Mouse (Mus musculus): ENCODE measurements around the gene Hnmt.
"Not testable (repeated sequence)": the region's sequence is repeated elsewhere in the genome, so short reads cannot be mapped to it uniquely, and the experiment has no call there.

The Hnmt gene

GRCm38 (mm10) chr2:24049344-24049990, at the start of gene Hnmt:
Hnmt (minus strand) TSS chr2:24049394.
- in situ Hi-C loops (cut with MboI, MseI), result no loop called here

DNA sequence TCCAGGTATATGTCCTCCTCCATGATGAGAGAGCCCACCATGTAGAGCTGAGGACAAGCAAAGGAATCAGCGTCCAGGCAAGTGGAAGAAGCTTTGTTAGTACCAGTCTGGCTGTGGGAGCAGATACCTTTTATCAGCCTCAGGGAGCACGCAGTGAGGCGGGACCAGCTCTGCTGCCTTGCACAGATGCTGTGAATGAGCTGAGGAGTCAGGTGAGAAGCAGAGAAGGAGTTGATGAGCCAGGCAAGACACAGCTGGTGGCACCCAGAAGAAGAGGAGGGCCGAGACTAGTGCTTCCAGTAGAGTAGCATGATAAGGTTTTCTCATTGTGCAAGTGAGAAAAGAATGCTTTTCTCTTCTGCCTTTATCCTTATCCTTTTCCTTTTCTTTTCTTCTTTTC, 47.3 kb upstream of the Hnmt start, which contains the start of gene Tbpl2:
TSS of gene Tbpl2 (minus strand) at position 101 of the 400 bp plus-strand sequence.
- in situ Hi-C loops (cut with MboI, MseI), result no loop called here

DNA sequence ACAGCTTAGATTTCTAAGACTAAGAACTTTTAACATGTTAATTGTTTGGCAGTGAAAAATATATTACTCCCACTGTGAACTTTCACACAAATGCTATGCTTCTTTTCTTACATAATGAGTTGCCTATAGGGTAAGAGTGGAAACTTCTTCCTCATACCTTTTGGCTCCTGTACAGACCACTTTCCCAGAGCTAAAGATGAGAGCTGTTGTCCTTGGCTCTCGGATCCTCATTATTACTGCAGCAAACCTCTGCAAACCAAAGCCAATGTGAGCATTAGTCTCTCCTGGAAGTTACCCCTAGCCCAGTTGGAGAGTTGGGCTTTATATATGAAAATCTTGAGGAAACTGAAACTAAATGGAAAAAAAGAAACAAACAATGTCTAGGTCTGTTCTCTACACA, 41.7 kb upstream of the Hnmt start:
- in situ Hi-C loops (cut with MboI, MseI), result no loop called here

DNA sequence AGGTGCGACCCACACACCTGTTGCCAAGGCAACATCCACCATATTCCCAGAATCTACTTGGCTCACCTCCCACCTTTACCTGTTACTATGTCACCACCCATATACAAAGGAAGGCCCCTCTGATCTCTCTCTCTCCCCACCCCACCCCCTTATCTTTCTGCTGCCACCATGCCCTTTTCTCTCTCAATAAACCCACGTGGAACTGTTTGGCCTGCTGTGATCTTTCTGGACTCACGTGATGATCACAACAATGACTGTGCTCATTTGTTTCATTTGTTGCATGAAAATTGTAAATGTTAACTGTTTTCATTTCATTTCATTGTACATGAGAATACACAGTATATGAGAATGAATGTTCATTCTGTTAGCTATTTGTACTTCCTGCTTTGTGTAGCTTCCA, 1.3 kb upstream of the Hnmt start:
- in situ Hi-C loops (cut with MboI, MseI), result no loop called here

DNA sequence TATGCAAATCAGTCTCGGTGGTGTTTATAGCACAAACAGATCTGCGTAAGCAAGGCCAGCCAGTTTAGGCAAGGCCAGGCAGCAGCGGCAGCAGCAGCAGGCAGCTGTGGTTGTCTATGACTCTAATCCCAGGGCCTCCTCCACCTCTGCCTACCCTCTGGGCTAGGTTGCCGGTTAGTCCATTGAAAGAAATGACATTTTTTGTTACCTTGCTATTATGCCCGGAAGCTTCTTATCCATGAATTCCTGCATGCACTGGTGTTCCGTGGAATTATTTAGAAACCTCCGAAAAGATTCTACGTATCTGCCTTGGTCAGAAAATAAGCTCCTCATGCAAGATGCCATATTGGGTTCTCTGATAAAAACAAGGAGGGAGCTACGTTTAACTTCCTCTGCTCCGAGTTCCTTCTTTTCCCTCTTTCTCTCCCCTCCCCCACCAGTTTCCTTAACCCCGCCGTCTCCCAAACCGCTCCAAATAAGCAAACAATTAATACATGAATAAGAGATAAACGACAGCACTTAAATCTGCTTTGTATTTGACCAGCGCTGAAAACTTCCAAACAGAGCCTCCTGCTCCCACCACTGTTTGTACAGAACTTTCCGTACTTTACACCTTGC, 605 bp downstream of the Hnmt start:
- in situ Hi-C loops (cut with MboI, MseI), result no loop called here

- in situ Hi-C loops (cut with MboI, MseI), result no loop called here
These were observed 1.4 kb downstream of the Hnmt start for GRCm38 (mm10) chr2:24047551-24048479.

GRCm38 (mm10) chr2:24042901-24043300, 6.3 kb downstream of the Hnmt start:
- in situ Hi-C loops (cut with MboI, MseI), result loop anchor here (5.0 kb wide), 1 partner anchor 146 kb away; no protein-coding TSS in a partner anchor

DNA sequence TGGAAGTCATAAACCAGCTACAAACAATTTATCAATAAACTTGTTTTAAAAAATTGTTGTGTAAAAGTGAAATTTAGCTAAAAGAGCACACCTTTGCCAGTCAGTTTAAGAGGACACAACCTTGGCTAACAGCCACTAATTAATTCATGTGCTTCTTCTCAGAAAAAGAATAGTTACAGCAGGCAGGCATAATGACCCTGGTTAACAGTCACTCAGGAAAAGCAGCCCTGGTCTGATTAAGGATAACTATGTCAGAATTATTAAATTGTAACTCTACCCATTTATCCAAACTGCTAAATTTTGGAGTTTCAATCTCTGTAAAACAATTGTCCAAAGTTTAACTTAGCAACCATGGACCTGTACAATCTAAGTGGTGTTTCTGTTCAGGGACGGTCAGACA, 8.7 kb downstream of the Hnmt start:
- in situ Hi-C loops (cut with MboI, MseI), result loop anchor here (5.0 kb wide), 1 partner anchor 143 kb away; no protein-coding TSS in a partner anchor

- in situ Hi-C loops (cut with MboI, MseI), result not testable (repeated sequence)
These were observed 29.8 kb downstream of the Hnmt start for GRCm38 (mm10) chr2:24019386-24019785.

DNA sequence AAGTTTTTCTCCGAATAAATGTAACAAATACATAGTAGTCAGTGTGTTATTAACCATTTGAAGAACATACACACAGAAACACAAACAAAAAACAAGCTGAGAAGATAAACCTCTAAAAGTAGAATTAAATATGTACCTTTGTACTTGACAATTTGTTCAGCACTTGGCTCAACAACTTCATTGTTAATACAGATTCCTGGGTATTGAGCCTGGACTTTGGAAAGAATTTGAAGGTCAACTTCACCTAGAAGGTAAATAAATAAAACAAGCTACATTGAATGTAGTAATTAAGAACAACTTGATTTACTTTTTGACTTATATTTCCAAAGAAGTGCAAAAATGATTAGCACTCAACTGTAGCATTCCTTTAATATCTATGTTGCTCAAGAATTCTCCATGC, 30.2 kb downstream of the Hnmt start:
- in situ Hi-C loops (cut with MboI, MseI), result no loop called here

DNA sequence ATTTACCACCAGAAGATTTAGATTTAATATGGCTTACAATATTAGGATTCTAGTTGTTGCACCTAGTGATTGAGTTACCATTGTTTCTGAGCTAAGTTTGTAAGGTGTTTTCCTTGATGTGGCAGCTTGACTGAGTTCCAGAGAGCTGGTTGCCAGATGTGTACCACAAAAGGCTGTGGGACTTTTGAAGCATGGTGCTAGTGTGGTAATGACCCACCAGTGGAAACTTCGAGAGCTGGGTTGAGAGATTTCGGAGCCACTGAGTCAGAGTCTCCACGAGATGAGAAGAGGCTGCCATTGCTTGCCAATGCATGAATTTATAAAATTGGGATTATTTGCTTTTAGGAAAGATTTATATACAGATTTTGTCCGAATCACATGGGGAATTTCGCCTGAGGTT, 34.2 kb downstream of the Hnmt start:
- in situ Hi-C loops (cut with MboI, MseI), result no loop called here

GRCm38 (mm10) chr2:23999323-23999722, 49.9 kb downstream of the Hnmt start:
- in situ Hi-C loops (cut with MboI, MseI), result no loop called here

- in situ Hi-C loops (cut with MboI, MseI), result no loop called here
These were observed 50.4 kb downstream of the Hnmt start for GRCm38 (mm10) chr2:23998836-23999235.

GRCm38 (mm10) chr2:23996830-23997229, 52.4 kb downstream of the Hnmt start:
- in situ Hi-C loops (cut with MboI, MseI), result no loop called here

- in situ Hi-C loops (cut with MboI, MseI), result not testable (repeated sequence)
These were observed 59.1 kb downstream of the Hnmt start for GRCm38 (mm10) chr2:23990034-23990573.

- in situ Hi-C loops (cut with MboI, MseI), result no loop called here
These were observed 61.9 kb downstream of the Hnmt start for GRCm38 (mm10) chr2:23987283-23987682.

GRCm38 (mm10) chr2:23983343-23983742, 65.9 kb downstream of the Hnmt start:
- in situ Hi-C loops (cut with MboI, MseI), result no loop called here

- in situ Hi-C loops (cut with MboI, MseI), result no loop called here
These were observed 66.3 kb downstream of the Hnmt start for GRCm38 (mm10) chr2:23982860-23983259.

DNA sequence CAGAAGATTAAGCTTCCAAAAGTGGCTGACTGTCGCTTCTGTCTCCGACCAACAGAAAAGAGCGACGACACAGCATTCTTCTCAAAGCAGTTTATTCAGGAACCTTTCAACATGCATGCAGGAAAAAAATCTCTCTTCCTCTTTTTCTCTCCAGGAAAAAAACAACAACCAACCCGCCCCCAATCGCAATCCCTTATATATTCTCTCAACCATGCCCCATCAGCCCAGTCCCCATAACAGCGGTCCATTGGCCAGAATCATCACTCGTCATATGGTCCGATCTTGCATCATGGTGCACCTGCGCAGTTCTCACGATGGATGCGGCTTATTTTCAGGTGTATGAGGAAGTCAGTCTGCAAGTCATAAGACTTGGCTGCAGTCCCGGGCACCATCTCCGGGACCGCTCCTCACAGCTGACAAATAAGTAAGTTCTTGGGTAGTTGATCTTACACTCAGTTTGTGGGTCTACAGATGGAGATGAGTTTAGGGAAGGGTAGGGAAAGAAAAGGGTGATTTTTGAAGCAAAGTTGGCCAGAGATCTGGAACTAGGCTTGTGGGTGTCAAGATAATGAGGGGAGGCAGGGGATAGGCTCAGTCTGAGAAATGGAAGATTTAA, 88.4 kb downstream of the Hnmt start:
- in situ Hi-C loops (cut with MboI, MseI), result not testable (repeated sequence)
